Mouse (Mus musculus) layer of hippocampus, adult 11-12 months (tissue): ENCODE results near the gene Midn.

ENCODE experiments used
- DNase-seq: peaks from one replicate; pipeline ENCODE4 v3.0.0; 2022; ENCODE audit warnings: low spot score

Gene Midn

DNA sequence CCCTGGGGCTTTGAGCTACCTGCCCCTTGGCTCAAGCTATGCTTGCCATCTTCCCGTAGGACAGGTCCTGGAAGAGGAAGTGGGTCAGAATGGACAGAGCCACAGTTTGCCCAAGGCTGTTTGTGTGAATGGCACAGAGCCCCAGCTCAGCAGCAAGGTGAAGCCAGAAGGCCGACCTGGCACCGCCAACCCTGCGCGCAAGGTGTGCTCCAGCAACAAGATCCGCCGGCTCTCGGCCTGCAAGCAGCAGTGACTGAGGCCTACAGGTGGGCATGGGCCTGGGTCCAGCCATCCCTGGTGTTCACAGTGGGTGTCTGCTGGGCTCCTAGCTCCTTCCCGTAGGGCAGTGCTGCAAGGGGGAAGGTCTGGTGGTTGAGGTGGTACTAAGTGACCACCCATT is 18.2 kb upstream of the Midn start:
- no peak for DNase-seq

DNA sequence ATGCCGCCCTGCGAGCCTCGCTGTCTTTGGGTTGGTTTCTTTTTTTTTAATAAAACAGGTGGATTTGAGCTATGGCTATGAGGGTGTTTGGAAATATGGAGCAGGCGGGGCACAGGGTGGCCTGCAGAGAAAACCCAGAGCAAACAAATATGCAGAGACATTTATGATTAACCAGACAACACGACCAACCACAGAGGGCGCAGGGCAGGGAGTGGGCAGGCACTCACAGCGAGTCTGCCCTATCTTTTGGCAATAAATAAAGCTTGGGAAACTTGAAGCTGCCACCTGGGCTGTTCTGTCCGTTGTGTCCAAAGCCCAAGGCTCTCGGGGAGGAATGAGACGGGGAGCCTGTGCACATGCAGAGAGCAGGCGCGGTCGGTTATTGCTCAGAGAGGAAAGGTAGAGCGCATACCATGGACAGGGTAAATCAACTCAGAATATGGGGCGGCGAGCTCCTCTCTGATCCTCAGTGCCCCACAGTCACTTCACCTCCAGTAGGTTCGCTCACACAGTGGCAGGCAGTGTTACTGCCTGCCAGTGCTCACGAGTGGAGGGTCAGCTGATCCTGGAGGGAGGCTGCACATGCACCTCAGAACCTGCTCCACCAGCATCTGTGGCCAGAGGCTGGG is 17.6 kb upstream of the Midn start:
- DNase-seq = no peak

DNA sequence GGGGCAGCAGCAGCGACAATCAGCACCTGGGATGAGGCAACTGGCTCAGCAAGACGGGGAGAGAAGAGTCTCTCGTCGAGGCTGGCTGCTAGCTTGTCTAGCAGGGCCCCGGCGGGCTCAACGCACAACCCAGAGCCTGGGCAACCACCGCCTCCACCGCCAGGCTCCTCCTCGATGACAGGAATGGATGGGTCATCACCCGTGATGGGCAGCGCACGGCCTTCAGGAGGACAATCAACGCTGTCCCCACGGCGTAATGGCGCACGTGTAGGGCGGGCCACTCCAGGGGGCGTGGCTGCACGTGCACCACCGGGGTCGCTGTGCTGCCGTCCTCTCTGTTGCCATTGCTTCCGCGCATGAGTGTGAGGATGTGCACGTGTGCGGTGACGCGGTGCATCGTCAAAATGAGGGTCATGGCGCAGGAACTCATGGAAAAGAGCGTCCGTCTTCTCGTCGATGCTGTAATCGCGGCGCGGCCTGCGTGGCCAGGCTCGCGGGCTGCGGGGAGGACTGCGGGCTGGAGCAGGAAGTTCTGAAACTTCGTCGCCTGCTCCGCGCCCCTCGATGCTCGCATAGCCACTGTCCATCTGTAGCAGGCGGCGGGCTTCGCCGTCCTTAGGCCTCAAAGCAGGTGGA is 16.6 kb upstream of the Midn start:
- DNase-seq = no peak

DNA sequence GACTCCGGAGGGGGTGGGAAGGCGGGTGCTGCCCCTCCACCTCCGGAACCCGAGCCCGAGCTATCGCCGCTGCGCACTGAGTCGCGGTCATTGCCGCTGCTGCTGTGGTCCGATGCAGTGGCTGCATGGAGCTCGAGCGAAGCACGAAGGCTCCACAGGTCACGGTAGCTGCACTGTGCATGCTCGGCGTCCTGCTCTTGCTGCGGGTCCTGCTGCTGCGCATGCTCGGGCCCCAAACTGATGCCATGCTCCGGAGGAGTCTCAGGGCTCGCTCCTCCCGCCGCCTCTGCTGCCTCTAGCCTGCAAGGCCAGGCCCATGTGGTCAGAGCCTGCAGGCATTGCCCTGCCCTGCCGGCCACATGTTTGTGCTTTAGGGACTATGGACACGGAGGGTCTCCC is 16.1 kb upstream of the Midn start:
- no peak for DNase-seq

DNA sequence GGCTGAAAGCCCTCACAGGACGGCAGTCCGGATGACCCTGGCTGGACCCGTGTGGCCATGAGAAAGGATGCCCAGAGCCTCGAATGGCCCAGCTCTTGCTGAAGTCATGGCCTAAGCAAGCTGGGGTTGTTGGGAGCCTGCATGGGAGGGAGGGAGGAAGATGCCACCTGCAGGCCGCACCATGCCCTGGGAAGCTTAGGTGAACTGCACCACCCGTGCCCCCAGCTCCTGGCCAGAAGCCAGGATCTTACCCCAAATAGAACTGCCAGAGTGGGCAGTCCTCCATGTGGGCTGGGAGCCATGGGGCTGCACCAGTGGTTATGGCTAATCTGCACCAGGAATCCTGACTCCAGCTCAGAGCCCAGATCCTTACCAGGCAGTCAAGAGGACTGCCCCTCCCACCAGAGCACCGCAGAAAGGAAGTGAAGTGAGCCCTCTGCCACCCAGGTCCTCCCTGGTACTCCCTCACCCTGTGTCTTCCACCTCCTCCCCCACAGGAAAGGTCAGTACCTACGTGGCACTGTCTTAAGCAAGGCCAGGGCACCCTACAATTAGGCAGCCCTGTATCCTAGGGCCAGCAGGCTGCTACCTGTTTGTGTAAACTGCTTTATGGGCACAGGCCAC is 14.7 kb upstream of the Midn start:
- DNase-seq = no peak

DNA sequence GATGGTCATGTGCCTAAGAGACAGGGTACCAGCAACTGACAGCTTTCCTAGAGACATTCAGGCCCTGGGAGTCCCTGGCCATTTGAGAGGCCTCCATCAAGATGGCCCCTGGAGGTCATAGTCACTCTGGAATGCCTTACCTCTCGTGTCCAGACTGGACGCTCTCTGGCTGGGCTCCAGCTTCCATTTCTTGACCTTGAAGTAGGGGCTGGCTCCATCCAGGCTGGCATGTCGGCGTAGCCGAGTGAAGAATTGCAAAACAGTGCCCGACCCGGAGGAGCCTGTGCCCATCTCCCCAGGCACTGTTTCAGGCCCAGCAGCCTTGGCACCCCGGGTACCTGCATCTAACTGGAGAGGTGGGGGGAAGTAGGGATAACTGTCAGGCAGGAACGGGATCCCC is 13.7 kb upstream of the Midn start:
- no peak for DNase-seq

GRCm38 (mm10) chr10:80135161-80135560 is 12.9 kb upstream of the Midn start:
- DNase-seq = no peak

GRCm38 (mm10) chr10:80135641-80136040 is 12.4 kb upstream of the Midn start:
- no peak for DNase-seq

DNA sequence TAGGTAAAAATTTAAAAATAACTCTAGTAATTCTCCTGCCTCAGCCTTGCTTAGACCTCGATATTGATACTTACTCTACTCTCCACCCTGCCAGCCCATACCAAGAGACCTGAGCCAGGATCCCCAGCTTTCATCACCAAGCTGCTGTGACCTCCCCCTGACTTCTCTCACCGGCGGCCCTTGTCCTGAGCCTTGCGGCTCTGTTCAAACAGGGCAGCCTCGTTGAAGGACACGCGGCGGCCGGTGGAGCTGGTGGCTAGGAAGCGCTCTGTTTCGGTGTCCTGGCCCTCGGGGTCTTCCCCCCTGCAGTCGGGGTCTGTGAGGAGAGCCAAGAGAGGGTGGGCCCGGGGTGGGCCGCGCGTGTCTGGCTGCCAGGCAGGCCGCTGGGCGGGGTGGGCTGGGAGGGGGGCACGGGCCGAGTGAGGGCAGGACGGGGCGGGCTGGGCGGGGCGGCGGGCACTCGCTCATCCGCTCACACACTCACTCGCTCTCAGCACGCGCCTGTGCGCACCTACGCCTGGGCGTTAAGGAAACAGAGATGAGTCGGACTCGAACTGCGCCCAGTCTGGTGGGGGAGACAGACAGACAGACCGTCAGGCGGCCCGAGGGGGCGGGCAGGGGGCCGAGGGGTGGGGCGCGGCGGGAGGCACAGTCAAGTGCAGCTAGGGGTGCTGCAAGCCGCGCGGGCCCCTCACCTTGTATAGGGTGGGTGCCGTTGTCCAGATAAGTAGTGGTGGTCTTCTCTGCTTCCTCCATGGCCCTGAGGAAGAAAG is 11.7 kb upstream of the Midn start:
- no peak for DNase-seq

DNA sequence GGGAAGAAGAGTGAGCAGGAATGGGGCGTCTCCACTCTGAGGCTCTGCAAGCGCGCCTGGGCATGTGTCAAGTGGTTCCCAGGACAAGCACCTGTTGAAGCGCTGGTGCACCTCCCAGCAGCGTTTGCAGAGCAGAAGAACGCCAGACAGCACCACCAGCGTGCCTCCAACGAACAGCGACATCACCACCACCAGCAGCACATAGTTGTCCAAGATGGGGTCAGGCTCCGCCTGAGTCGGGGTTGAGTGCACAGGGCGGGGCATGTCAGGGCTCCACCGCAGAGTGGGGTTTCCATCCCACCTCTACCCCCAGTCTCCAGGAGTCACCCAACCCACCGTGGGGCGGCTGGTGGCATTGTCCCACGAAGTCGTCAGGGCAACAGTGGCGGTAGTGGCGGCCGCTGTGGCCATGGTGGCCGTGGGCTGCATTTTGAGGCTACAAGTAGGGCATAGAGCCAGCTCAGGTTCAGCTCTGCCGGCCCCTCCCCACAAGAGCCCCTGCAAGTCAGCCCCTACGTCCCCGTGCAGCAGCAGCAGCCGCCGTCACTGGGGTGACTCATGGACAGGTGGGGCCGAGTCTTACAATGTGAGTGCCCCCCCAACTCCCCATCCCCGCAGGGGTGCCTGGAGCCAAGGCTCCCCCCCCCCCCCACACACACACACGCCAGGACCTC is 11.0 kb upstream of the Midn start:
- DNase-seq = no peak

DNA sequence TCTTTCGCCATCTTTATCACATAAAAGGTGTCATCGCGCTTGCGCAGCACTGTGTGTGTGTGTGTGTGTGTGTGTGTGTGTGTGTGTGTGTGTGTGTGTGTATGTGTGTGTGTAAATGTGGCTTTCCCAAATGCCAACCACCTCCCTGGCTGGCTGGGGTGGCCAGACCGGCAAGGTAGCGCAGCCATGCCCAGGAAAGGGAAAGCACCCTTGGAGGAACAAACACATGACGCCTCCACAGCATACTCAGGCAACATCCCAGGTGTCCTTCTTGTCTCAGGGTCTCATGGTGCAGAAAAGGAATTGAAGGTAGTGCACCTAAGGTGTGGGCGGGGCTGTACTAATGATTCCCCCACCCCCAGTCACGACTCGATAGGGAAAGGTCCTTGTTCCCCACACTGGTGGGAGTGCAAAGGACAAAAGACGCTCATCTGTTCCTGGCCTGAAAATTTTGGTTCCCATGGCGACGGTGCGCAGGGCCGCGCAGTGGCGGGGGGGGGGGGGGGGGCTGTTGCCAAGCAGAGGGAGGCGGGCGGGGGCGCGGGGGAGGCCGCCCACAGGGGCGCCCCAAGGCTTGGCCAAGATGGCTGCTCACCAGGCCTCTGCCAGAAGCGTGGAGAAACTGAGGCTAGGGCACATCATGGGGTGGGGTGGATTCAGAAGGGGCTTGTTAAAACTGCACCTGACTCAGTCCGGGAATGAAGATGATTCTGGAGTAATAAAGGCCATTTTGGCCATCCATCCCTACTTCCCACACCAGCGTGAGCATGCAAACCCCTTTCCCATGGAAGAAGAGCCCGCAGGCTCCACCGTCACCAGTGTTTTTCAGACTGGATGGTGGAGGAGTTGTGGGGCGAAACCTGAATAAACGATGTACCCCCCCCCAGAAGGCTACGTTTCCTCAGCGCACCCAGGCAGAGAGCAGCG is 10.2 kb upstream of the Midn start:
- peak; percentile 56 for DNase-seq

GRCm38 (mm10) chr10:80138553-80139438 is 9.3 kb upstream of the Midn start, which contains the start of gene Atp5d:
Gene Atp5d, plus strand, starts transcription at chr10:80138632.
- peak; percentile 73 for DNase-seq

- DNase-seq = no peak
Observed at GRCm38 (mm10) chr10:80139439-80139775, 8.7 kb upstream of the Midn start.

GRCm38 (mm10) chr10:80139975-80140665 is 8.0 kb upstream of the Midn start:
- DNase-seq = no peak

GRCm38 (mm10) chr10:80140666-80141035 is 7.4 kb upstream of the Midn start, which contains the start of gene Cbarp:
Gene Cbarp, minus strand, starts transcription at chr10:80140835.
- no peak for DNase-seq

DNA sequence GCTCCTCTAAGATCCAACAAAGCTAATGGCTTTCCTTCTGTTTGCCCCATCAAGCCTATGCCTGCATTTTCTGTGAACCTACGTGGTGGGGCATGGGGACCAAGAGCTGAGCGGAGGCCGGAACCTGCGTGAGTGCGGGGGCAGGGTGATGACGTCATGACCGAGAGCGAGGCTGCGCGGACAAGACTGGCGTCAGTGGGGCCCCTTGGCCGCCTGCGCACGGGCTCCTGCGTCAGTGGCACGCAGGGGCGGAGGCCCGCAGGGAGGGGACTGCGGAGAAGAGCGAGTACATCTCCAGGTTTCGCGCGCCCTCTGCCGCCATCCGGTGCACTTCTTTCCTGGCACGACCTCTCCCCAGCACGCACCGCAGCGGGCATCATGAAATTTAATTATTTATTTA is 6.8 kb upstream of the Midn start:
- peak; percentile 97 for DNase-seq

DNA sequence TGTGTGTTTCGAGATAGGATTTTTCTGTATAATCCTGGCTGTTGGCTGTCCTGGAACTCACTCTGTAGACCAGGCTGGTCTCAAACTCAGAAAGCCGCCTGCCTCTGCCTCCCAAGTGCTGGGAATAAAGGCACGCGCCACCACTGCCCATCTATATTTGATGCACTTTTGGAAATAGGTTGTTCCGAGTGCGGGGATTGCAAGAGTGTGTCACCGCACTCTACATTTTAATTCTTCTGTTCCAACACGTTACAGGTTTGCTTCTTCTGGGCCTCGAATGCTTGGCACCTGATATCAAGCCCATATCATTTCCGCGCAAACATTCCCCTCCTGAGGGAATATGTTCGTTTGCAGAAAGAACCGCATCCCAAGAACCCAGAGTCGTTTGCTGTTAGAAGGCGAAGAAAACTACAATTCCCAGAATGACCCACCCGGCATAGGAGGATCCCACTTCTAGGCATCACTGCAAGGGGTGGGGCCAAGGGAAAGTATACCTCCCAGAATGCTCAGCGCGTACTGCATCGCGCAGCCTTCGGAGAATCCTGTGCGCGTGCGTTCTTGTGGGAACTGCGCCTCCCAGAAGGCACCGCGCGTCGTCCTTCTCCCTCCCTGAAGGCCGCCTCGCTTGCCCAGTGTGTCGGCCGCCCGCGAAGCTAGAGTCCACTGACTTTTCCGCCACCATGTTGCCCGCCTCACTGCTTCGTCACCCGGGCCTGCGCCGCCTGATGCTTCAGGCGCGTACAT is 6.1 kb upstream of the Midn start:
- peak; percentile 96 for DNase-seq

DNA sequence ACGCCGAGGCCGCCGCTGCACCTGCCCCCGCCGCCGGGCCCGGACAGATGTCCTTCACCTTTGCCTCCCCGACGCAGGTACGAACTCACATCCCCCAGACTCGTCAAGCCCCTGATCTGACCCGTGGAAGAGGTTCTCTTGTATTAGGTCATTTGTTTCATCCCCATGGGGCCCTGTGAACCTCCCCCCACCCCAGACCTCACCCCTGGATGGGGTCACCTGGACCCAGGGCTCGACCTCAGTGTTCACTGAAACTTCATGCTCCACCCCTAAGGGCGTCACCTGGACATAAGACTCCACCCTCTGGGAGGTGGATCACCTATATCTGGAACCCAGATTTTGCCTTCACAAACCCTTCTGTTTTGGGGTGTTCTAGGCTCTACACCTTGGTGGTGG is 5.5 kb upstream of the Midn start:
- no peak for DNase-seq

- no peak for DNase-seq
Observed at GRCm38 (mm10) chr10:80143664-80144063, 4.4 kb upstream of the Midn start.
